Mouse (Mus musculus) left cerebral cortex, postnatal 36 days (tissue): ENCODE measurements around the gene Mn1. TPM values are rescaled to one million over a fixed set of nuclear protein-coding genes. Genes with fewer than 3 reads are reported as not detected.
A peak's percentile ranks its signal among the peaks of the same experiment; 100 is the strongest.

Experiments used
- DNase-seq, 2 experiments: peaks; one replicate each; pipeline ENCODE4 v3.0.0; 2021 to 2022; ENCODE audit warnings: low spot score in 2 of 2, mixed read lengths in 1 of 2
- intact Hi-C: fragments of 180-260 bp; cut with DNase I; formaldehyde crosslinking; loops from one replicate; pipeline ENCODE4 v1.15.1; 2025
- total RNA-seq, 2 experiments: library from RNA; stranded (reverse); gene quantifications; 2 replicates each; pipeline ENCODE4 v1.2.3; 2021

Mn1 gene
- total RNA-seq: 10 to 100 TPM; 57.4 to 69.7 TPM

DNA sequence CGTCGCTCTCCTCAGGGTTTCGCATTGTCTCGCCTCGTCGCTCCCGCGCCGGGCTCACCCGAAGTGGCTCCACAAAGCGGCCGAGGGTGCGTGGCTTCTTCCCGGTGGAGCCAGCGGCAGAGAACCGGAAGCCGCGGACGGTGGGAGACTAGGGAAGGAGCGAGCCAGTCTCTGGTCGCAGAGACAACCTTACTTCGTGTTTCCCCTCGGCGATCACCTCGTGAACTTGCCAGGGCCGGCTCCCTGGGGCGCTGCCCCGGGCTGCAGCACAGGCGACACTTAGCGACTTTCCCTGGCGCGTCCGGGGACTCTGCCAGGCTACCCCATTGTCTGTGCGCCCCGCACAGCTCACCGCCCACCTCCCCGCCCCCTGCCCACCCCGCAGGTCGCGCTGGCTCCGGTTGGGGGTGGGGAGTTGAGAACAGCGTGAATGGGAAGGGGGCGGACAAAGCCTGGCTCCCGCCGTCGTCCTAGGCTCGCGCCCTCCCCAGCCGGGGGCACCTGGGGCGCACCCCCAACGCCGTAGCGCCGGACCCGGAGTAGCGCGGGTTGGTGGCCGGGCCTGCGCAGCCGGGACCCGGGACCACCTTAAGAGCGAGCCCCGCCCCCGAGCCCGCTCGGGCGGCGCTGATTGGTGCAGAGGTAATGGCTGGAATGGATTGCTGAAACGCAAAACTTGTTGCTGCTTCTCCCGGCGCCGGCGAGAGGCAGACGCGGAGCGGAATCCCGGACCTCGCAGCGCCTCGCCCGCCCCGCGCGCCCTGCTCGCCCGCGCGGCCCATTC, at the start of gene Mn1:
Mn1 (plus strand) TSS at position 772 of the 784 bp plus-strand sequence.
- intact Hi-C loops: loop anchor here (5.0 to 10.0 kb wide), 2 partner anchors 346 to 658 kb away; no protein-coding TSS in a partner anchor
- peak; percentile 89 for DNase-seq

DNA sequence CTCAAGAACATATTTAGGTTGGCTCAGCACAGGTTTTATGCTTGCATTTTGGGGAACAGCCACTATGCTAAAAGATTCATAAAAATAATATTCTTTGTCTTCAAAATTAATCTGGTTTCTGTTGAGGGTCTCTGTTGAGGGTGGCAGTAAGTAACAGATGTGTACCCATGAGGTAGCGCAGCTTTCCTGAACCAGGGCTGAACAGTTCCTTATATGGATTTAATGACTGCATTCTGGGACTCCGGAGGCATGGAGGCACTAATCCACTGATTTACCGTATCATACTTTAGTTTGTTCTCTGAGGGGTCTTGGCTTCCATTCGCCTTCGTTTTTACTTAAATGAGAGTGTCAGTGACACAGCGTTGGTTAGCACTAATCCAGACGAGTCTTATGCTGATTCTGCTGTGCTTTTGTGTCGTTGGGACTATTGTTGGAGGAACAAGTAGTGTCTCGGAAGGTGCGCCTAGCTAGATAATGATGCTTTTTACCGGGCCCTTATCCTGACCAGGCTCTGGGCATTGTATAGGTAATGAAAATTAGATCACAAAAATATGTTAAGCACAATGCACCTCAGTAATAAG, 49.1 kb upstream of the Mn1 start:
- intact Hi-C loops: no loop called here
- no peak for DNase-seq

DNA sequence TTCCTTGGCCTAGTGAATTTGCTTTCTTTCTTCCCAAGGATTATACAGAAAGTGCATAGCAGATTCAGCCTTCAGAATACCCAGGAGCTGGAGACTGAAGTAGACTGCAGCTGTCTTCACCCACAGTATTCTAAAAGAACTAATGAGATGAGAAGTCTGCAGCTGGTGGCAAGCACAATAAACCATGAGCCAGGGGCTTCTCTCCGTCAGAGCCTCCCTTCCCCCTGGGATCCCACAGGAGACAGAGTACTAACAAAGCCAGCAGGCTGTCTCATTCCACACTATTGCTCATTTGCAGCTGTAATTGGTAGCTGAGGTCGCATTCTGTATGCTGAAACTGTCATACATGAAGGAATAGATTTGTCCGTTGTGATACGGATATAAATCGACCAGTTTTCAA, 48.6 kb upstream of the Mn1 start:
- DNase-seq: no peak
- intact Hi-C loops: no loop called here

DNA sequence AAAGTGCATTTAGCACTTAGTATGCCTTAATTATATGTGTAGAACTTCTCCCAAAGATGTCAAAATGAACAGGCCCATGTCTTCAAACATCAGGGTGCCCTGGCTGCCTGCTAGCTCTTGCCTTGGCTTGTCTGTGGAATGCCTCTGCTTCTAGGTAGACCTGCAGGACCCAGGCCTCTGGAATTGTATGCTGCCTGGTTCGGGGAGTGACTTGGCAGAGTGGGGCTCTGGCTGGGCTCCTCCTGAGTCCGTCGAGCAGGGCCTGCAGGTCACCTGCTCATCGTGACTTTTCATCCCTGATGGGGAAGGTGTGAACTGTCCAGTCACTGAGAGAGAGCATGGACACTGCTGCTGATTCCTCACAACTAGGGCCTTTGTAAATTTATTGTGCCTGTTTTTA, 41.5 kb upstream of the Mn1 start:
- DNase-seq: no peak
- intact Hi-C loops: no loop called here

DNA sequence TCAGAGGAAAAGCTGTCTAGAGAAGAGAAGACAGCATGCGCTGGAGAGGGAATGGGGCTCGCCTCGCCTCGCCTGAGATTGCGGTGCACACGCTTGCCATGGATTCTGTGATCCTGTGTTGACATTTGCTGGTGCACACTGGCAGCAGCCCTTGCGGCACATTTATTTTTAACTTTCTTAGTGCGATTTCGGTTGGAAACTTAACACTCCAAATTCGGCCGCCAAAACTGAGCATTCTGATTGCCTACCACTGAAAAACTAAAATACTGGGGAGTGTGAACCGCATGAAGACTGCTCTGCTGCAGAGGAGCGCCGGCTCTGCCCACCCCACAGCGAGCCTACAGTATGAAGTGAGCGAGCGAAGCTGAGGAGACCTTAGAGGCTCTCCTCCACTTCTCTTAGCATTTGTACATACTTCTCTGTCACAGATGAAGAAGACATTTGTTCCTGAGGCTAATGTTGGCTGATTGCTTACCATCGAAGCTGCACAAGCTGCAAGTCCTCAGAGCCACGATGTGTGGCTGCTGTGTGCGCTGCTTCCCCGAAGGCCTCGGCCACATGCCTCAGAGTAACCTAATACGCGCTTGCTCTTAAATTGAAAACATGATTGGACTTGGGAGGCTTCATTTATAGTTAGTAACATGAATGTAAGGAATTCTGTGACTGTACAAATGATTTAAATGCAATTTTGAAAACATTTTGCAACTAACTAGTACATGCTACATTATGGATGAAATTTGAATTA, 40.7 kb upstream of the Mn1 start:
- peak; percentile 48 to 53 for DNase-seq
- intact Hi-C loops: no loop called here

DNA sequence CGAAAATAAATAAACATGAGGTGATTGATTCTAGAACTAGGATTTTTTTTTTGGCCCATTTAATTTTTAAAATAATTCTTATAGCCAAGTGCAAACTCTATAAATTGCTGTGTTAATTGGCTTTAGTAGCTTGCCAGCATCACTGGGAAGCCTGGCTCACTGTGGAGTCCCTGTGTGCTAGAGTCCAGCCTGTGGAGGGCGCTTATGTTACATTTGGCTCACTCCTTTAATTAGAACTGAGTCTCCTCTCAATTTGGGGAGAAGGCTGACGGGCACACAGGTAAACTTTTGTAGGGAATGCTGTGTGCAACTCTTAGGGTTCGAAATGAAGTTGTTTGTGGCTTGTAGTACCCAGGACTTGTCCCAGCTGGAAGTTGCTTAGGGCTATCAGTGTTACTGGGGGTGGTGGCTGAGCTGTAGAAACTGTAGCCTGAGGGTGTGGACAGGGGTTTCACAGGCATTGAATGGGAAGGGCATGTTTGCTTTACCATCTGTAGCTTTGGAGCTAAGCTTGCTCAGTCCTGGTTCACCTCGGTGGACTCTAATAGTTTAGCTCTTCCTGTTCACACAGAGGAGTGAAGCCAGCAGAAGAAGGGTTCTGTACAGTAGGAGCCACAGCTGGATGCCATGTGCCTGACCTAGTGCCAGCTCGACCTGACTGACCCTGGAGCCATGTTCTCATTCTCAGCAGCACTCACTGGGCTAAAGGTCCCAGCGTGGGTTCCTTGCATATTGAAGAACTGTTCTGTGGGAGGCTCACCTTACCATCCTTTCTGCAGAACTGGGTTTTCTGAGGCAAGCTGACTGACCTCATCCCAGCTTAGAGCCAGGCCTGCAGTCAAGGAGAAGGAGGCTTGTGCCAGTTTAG, 38.8 kb upstream of the Mn1 start:
- no peak for DNase-seq

DNA sequence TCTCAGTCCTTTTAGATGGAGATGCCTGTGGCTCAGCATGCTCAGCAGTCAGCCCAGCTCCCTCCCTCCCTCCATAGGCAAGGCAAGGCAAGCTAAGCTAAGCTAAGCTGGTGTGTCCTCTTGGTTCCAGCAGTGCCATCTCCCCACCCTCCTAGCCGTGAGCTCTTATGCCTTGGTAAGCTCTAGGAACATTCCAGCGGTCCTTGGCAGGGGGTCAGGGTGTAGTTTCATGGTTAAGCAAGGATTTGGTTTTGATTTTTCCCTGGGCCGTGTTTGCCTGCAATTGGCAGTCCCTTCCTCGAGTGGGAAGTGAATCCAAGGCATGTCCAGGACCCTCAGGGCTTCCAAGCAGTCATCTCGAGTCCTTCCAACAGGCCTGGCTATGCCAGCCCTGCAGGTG, 33.8 kb upstream of the Mn1 start:
- intact Hi-C loops: no loop called here
- DNase-seq: no peak

More for the DNA sequence above, 38.8 kb upstream of the Mn1 start:
- intact Hi-C loops: no loop called here

DNA sequence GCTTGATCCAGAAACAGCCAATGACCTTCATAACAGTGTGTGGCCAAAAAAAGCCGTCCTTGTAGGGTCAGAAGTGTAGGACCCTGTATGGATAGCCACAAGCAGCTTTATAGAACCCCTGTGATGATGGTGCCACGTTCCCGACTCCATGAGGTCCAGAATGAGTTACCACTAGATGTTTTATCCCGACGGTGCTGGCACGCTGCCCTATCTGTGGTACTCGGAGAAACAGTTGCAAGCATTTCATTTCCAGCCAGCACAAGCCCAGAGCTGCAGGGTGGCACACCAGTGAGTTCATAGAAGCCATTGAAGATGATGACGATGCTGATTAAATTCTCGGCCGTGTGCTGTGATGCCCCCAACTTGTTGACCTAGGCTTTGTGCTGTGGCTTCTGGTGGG, 26.3 kb upstream of the Mn1 start:
- DNase-seq: no peak
- intact Hi-C loops: no loop called here

DNA sequence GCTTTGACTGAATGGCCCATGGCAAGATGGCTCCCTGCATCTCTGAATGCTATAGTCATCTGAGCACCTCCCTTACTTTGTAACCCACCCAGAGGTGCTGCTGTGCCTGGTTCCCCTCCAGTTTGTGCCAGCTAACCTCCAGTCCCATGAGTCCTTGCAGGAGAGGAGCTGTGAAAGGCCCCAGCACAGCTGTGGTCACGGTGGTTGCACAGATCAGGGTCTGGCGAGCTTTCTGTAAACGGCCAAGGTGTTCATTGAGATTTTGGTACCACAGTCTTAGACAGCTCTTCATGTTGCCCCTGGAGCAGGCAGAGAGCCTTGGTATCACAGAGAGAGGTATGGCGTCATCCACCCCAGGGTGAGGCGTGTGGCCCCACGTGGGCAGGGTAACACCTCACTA, 25.7 kb upstream of the Mn1 start:
- DNase-seq: no peak
- intact Hi-C loops: no loop called here

DNA sequence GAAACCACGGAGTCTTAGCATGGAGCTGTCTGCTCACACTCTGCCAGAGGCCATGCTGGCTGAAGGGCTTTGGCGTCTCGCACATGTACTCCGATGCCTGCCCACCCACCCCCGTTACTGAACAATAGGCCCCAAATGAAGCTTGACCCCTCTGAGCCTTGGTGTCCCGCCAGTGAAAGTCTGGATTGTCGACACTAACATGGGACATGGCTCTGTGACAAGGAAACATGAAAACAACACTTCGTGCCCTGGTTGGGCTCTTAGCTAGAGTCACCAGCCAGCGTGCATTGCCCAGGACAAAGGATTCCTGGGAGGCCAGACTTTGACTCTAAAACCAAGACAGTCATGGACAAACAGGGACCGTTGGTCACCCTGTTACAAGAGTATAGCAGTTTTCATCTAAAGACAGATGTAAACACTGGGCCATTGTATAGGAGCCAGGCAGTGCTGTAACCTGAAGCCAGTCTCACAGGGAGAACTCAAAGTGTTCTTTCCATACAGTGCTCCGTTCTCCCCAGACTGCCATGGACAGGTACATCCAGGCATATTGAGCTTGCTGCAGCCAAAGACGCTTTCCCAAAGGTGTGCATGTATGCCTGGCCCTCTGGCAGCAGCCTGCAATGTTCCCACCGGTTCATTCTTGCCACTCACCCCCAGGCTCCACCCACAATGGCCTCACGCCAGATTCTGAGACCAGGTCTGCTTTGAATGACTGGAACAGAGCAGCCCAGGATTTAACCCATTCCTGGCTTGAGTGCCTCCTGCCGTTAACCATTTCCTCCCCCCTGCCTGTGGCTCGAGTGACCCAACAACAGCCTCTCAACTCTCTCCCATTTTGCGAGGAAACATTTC, 23.6 kb upstream of the Mn1 start:
- DNase-seq: no peak
- intact Hi-C loops: no loop called here

DNA sequence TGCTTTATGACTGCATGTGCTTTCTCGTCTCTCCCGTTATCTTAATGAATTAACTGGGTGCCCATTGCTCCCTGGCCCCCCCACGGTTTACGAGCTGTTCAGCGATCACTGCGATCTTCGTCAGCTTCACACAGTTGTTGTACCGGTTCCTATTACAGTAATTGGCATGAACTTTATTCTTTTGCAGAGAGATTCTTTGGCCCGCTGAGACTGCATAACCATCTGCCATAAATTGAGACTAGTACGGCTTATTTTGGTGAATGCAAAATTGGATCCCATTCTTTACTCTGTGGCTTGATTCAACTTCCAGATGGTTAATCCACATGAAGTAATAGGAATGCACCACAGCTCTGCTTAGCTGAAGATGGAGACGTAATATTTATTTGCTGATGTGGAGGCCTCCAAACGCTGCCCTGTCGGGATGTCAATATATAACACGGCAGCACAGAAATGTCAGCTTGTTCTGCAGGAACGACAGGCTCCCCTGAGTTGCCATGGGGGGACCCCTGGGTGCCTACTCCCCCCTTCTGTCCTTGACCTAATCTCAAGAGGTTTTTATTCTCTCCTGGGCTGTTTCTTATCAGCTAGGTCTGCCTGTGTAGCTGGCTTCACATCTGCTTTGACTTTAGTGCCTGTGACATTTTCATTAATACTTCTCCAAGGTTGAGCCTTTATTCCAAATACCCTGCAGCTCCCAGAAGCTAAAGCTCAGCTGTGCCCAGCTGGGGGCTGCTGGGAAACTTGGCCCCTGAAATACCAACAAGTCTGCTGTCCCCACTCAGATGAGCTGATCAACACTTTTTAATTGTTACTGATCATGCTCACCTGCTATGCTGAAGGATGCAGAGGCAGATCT, 22.7 kb upstream of the Mn1 start:
- intact Hi-C loops: loop anchor here (5.0 kb wide), 1 partner anchor 768 kb away; no protein-coding TSS in a partner anchor
- no peak for DNase-seq

DNA sequence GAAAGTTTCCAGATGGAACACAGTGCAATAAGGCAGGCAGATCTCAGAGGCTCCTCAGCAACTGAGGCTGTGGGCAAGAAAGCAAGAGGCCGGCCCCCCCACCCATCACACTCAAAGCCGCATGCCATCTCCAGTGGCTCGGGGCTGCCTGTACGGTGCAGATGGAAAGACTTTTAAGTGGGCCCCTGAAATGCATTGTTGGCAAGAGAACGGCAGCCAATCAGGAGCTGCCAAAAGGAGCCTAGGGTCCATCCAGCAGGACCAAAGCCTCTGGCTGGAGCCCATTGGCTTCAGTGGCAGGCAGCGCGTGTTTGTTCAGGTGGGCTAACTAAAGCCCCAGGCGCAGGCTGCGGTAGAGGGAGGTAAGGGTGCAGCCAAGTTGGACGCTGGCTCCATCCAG, 21.4 kb upstream of the Mn1 start:
- intact Hi-C loops: loop anchor here (5.0 kb wide), 1 partner anchor 767 kb away; no protein-coding TSS in a partner anchor
- DNase-seq: no peak

DNA sequence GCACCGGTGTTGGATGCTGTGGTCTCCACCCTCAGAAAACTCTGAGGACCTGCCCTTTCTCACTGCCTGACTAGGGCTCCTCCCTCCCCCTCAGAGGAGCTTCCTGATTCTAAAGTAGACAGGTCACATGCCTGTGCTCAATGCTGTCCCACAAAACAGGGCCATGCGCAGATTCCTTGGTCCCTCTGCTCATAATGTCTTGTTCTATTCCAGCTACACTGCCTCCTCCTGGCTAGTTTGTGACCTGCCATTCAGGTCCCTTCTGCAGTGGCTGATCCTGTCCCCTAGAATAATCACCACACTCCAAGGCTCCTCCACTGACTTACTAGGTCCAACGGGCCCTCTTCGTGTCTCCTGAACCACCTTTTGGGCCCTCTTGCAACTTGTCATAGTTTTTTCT, 21.0 kb upstream of the Mn1 start:
- DNase-seq: no peak
- intact Hi-C loops: loop anchor here (5.0 kb wide), 1 partner anchor 766 kb away; no protein-coding TSS in a partner anchor

DNA sequence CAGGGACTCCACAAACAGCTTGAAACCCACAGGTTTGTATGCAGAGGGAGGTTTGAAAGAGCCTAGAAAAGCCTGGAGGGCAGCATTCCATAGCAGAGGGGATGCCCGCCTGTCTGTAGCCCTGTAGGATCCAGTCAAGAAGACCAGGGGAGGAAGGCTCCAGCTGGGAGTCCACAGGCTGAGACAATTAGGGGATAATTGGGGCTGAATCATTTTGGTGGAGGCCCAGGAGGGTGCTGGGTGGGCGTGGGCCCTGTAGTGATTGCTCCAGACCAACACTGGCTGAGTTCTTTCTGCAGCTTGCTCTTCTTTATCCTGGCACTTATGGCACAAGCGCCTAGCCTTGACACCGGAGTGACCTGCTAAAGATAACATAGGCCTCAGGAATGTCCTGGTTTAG, 18.7 kb upstream of the Mn1 start:
- intact Hi-C loops: loop anchor here (5.0 kb wide), 1 partner anchor 764 kb away; no protein-coding TSS in a partner anchor
- no peak for DNase-seq

DNA sequence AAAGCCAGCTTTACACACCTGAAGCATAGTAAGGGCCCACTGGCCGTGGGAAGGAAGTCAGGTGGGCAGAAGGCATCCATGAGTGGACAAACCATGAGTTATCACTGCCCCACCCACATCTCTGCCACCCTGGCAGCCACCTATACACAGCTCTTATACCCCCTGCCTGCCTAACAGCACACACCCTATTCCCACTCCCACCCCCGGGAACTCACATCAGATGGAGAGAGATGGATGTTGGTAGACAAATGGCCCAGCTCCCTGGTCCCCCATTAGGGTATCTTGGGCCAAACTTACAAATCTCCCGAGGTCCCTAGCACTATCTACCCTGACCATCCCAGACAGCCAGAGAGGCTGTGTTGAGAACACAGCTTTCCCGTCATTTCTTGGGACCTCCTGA, 17.9 kb upstream of the Mn1 start:
- intact Hi-C loops: loop anchor here (5.0 kb wide), 1 partner anchor 763 kb away; no protein-coding TSS in a partner anchor
- no peak for DNase-seq

DNA sequence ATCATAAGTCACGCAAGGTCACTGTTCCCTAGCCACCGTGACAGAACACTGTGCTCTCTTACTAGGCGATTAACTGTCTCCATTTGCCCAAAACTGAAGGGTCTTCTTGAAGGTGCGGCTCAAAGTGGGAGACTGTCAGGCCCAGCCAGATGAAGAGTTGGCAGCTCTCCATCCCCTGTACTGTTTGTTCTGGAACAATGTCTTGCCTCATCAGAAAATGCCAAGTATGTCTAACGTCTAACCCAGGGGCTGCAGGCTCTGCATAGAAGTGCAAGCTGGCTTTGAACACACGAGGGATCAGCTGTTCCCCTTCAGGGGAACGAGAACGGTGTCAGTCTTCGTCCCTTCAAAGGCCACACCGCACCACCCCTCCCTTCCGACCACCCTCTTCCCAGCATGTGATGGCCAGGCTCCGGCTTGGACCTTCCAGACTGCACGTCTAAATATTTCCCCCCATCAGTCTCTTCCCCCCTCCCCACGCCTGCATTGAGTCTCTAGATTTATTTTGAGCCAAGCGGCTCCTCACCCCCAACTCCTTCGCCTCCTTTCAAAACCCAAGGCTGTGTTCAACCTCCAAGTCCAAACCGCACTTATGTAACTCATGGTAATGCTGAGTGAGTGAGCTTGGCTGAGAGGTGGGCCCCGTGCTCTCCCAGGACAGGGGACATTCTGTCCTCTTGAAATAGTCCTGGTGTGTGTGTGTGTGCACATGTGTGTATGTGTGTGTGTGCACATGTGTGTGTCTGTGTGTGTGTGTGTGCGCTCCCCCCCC, 15.1 kb upstream of the Mn1 start:
- intact Hi-C loops: no loop called here
- no peak for DNase-seq

DNA sequence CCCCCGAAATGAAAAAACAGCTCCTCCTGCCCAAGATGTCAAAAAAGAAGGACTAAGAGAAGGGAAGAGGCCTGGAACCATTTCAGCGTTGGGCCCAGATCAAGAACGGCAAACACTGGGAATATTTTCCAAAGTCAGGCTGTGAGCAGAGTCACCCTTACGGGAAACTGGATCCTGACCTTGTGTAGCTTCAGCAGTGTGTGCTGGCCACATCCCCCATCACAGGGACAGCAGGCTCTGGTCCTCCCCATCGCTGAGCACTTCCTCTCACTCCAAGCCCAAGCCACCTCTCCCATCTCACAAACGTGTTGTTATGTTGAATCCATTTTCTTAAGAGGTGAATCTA, 14.5 kb upstream of the Mn1 start:
- no peak for DNase-seq
- intact Hi-C loops: no loop called here
